Mouse (Mus musculus) ES-E14 (cell line): Measurements from ENCODE around the gene Col4a4. TPM values are rescaled to one million over a fixed set of nuclear protein-coding genes. Genes with fewer than 3 reads are reported as not detected.

Experiments used
- DNase-seq: peaks from one replicate; pipeline ENCODE4 v3.0.0-alpha.2; 2013; ENCODE audit warnings: low read depth, low spot score
- H3K27ac ChIP-seq: 2 replicates; pipeline ENCODE4 v1.5.1; 2012; ENCODE audit warnings: low read depth, mild to moderate bottlenecking, low read length, moderate library complexity, mixed read lengths; ENCODE audit not compliant: poor library complexity, insufficient read depth, severe bottlenecking
- H3K36me3 ChIP-seq: 2 replicates; pipeline ENCODE4 v1.6.1; 2012; ENCODE audit warnings: mild to moderate bottlenecking, low read length, moderate library complexity, mixed read lengths; ENCODE audit not compliant: control insufficient read depth, poor library complexity, insufficient read depth, severe bottlenecking
- H3K4me1 ChIP-seq, 2 experiments: fragments of 150-350 bp in 1 of 2; sonication (generic) in 1 of 2; 2 replicates each; pipeline ENCODE4 v1.6.1; 2012; ENCODE audit warnings: low read length in 2 of 2, mild to moderate bottlenecking in 1 of 2, mixed read lengths in 1 of 2; ENCODE audit not compliant: control insufficient read depth in 2 of 2, insufficient read depth in 2 of 2, poor library complexity in 1 of 2
- H3K4me3 ChIP-seq, 2 experiments: fragments of 150-350 bp in 1 of 2; sonication (generic) in 1 of 2; 2 replicates each; pipeline ENCODE4 v1.5.1; 2012; ENCODE audit warnings: low read length in 2 of 2, low read depth in 1 of 2, mild to moderate bottlenecking in 1 of 2, mixed read lengths in 1 of 2; ENCODE audit not compliant: insufficient read depth in 1 of 2, poor library complexity in 1 of 2, severe bottlenecking in 1 of 2
- H3K9ac ChIP-seq: 2 replicates; pipeline ENCODE4 v1.6.1; 2012; ENCODE audit warnings: low read depth, mild to moderate bottlenecking, low read length, mixed read lengths; ENCODE audit not compliant: poor library complexity, insufficient read depth, severe bottlenecking
- H3K9me3 ChIP-seq: fragments of 150-350 bp; sonication (generic); 2 replicates; pipeline ENCODE4 v1.6.1; 2012; ENCODE audit warnings: low read depth, mild to moderate bottlenecking, low read length; ENCODE audit not compliant: control insufficient read depth, insufficient read depth
- CHD2 ChIP-seq: IDR thresholded peaks from 2 replicates; pipeline ENCODE4 v1.6.1; 2014; ENCODE audit warnings: mild to moderate bottlenecking, low read depth, low read length, inconsistent platforms
- HCFC1 ChIP-seq: IDR thresholded peaks from 2 replicates; pipeline ENCODE4 v1.6.1; 2012; ENCODE audit warnings: low read length, inconsistent platforms, borderline replicate concordance; ENCODE audit not compliant: insufficient read depth
- MAFK ChIP-seq: IDR thresholded peaks from 2 replicates; pipeline ENCODE4 v1.6.1; 2014; ENCODE audit warnings: mild to moderate bottlenecking, low read depth, low read length, inconsistent platforms; ENCODE audit not compliant: insufficient read depth
- ZC3H11A ChIP-seq: IDR thresholded peaks from 2 replicates; pipeline ENCODE4 v1.6.1; 2012; ENCODE audit warnings: low read depth, mild to moderate bottlenecking, inconsistent platforms, low read length, borderline replicate concordance
- ZNF384 ChIP-seq: IDR thresholded peaks from 2 replicates; pipeline ENCODE4 v1.6.1; 2012; ENCODE audit warnings: low read depth, low read length, inconsistent platforms
- in situ Hi-C, 2 experiments: fragments of 600-800 bp; cut with MboI; formaldehyde crosslinking; loops; one replicate each; pipeline ENCODE4 v1.15.1; 2025; ENCODE audit warnings: low sequenced_read_pairs in 2 of 2, inconsistent platforms in 1 of 2; ENCODE audit not compliant: unreplicated experiment in 2 of 2
- total RNA-seq: library from RNA; depleted of rRNA; stranded (reverse); fragments of 300-350 nt; gene quantifications from 2 replicates; pipeline ENCODE4 v1.2.3, GENCODE M21; 2012

Col4a4 gene
- total RNA-seq, 1 experiment, result 0.04 TPM

GRCm38 (mm10) chr1:82631169-82631792 is 44.6 kb upstream of the Col4a4 start:
- in situ Hi-C loops, result no loop called here
- Histone ChIP-seq H3K9ac (no peak overlapping the region), H3K27ac (no peak overlapping the region), H3K4me1 (no peaks in the 10 kb centered on the region), H3K36me3 (no peaks in the 10 kb centered on the region), H3K4me3 (no peak overlapping the region), H3K9me3 (no peaks in the 10 kb centered on the region)
- no peak for TF ChIP-seq CHD2
- TF ChIP-seq HCFC1, result no peak
- TF ChIP-seq ZC3H11A, result no peak
- TF ChIP-seq MAFK, result no peak
- TF ChIP-seq ZNF384, result no peak
- no peak for DNase-seq

GRCm38 (mm10) chr1:82629495-82629894 is 42.8 kb upstream of the Col4a4 start:
- no peak for DNase-seq
- H3K27ac ChIP-seq, result no peak overlapping the region
- H3K36me3 ChIP-seq, result no peaks in the 10 kb centered on the region
- no peak overlapping the region for H3K4me3 ChIP-seq
- in situ Hi-C loops, result no loop called here
- H3K9me3 ChIP-seq, result no peaks in the 10 kb centered on the region
- TF ChIP-seq ZNF384, result no peak
- TF ChIP-seq CHD2, result no peak
- no peak for TF ChIP-seq ZC3H11A
- no peak for TF ChIP-seq HCFC1
- no peak for TF ChIP-seq MAFK
- no peaks in the 10 kb centered on the region for H3K4me1 ChIP-seq
- H3K9ac ChIP-seq, result no peak overlapping the region

- TF ChIP-seq MAFK (no peak), ZC3H11A (no peak), ZNF384 (no peak), CHD2 (no peak), HCFC1 (no peak)
- Histone ChIP-seq H3K27ac (no peak overlapping the region), H3K4me1 (no peaks in the 10 kb centered on the region), H3K9ac (no peak overlapping the region), H3K4me3 (no peak overlapping the region), H3K9me3 (no peaks in the 10 kb centered on the region), H3K36me3 (no peaks in the 10 kb centered on the region)
- no peak for DNase-seq
- in situ Hi-C loops, result no loop called here
Measured at GRCm38 (mm10) chr1:82627652-82628051, 41.0 kb upstream of the Col4a4 start.

DNA sequence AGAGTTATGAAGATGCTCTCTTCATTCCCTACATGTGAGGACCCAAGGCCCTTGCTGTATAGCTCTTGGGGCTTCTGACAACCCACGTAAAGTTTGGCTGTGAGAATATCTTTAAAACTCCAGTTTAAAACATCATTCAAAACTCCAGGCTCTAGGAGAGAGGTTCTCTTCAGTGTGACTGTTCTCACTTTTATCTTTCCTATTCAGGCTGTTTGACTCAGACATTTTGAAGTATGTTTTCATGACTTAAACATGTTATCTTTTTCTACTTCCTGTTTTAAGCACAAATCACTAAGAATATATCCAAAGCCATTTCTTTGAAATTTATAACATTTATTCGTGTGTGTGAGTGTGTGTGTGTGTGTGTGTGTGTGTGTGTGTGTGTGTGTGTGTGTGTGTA is 38.8 kb upstream of the Col4a4 start:
- H3K9me3 ChIP-seq, result no peaks in the 10 kb centered on the region
- no peak overlapping the region for H3K27ac ChIP-seq
- DNase-seq, result no peak
- no peaks in the 10 kb centered on the region for H3K4me1 ChIP-seq
- H3K9ac ChIP-seq, result no peak overlapping the region
- in situ Hi-C loops, result no loop called here
- H3K36me3 ChIP-seq, result no peaks in the 10 kb centered on the region
- H3K4me3 ChIP-seq, result no peak overlapping the region
- no peak for TF ChIP-seq CHD2
- no peak for TF ChIP-seq HCFC1
- no peak for TF ChIP-seq MAFK
- TF ChIP-seq ZC3H11A, result no peak
- TF ChIP-seq ZNF384, result no peak
